Mouse (Mus musculus) limb, embryonic 13.5 days (tissue): ENCODE data around the gene 4930550C14Rik. TPM values are rescaled to one million over a fixed set of nuclear protein-coding genes. Genes with fewer than 3 reads are reported as not detected.
A peak's percentile ranks its signal among the peaks of the same experiment; 100 is the strongest.

Source experiments
- ATAC-seq: fragments of 200-750 bp; cut with Nextera tagmentation; 2 replicates; pipeline ENCODE4 v1.8.0; 2017; ENCODE audit warnings: low read depth, moderate number of reproducible peaks, moderate TSS enrichment; ENCODE audit not compliant: low FRiP score
- H3K27ac ChIP-seq: fragments of 300-500 bp; sonication (generic); 2 replicates; pipeline ENCODE4 v1.5.1; 2015; ENCODE audit warnings: inconsistent platforms, mild to moderate bottlenecking, moderate library complexity
- H3K27me3 ChIP-seq: fragments of 300-500 bp; sonication (generic); 2 replicates; pipeline ENCODE4 v1.6.1; 2015; ENCODE audit warnings: mild to moderate bottlenecking, inconsistent platforms
- H3K36me3 ChIP-seq: fragments of 300-500 bp; sonication (generic); 2 replicates; pipeline ENCODE4 v1.6.1; 2015; ENCODE audit warnings: inconsistent platforms, mild to moderate bottlenecking, moderate library complexity
- H3K4me1 ChIP-seq: fragments of 300-500 bp; sonication (generic); 2 replicates; pipeline ENCODE4 v1.6.1; 2015; ENCODE audit warnings: inconsistent platforms
- H3K4me2 ChIP-seq: fragments of 300-500 bp; sonication (generic); replicated peaks from 2 replicates; pipeline ENCODE4 v1.6.1; 2015; ENCODE audit warnings: inconsistent platforms, mild to moderate bottlenecking, moderate library complexity
- H3K4me3 ChIP-seq: fragments of 300-500 bp; sonication (generic); 2 replicates; pipeline ENCODE4 v1.5.1; 2015; ENCODE audit warnings: moderate library complexity, mild to moderate bottlenecking, inconsistent platforms
- H3K9ac ChIP-seq: fragments of 300-500 bp; sonication (generic); 2 replicates; pipeline ENCODE4 v1.6.1; 2015; ENCODE audit warnings: mild to moderate bottlenecking, inconsistent platforms
- H3K9me3 ChIP-seq: fragments of 300-500 bp; sonication (generic); 2 replicates; pipeline ENCODE4 v1.6.1; 2016; ENCODE audit warnings: inconsistent platforms
- WGBS: fragments of 180-500 bp; shearing (Covaris S2); methylation state at CpG from one replicate; pipeline ENCODE4 v1.1.7; 2015; 5-methylcytosine and 5-hydroxymethylcytosine counted together
- polyA plus RNA-seq: library from polyadenylated mRNA; unstranded; fragments of >200 nt; fragmentation: Nextera tagmentation; extraction: Ambion mirVana; gene quantifications from 2 replicates; pipeline ENCODE4 v1.2.1, GENCODE M21; 2015

4930550C14Rik gene
- polyA plus RNA-seq, 1 experiment from 2014 or later, result 0.74 TPM

GRCm38 (mm10) chr9:53404753-53405722, 2.9 kb downstream of the 4930550C14Rik start:
- Histone ChIP-seq H3K27me3 (no peaks in the 10 kb centered on the region), H3K9ac (peak overlapping the region; percentile 62), H3K4me1 (peaks cover 30% of the 10 kb centered on the region), H3K36me3 (0 out of 2 replicates have a peak, but pooled peaks cover under 1% of the 10 kb centered on the region), H3K27ac (peak overlapping the region; percentile 84), H3K4me2 (peak overlapping the region; percentile 66), H3K4me3 (peak overlapping the region; percentile 44), H3K9me3 (no peaks in the 10 kb centered on the region)
- peak; percentile 81 for ATAC-seq
- WGBS, result 23% methylated on average over 21 of the region's 21 CpGs

DNA sequence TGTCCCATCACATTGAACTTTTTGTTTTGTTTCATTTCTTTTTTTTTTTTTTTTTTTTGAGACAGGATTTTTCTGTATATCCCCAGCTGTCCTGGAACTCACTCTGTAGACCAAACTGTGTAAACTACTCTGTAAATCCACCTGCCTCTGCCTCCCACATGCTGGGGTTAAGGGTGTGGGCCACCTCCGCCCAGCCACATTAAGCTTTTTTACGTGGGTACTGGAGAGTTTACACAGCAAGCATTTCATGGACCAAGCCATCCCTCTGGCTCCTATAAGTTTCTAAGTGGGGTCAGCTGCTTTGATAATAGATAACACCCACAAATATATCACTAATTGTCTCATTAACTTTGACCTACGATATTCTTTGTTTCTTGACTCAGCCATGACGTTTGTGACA, 6.4 kb downstream of the 4930550C14Rik start:
- no peaks in the 10 kb centered on the region for H3K36me3 ChIP-seq
- no peak for ATAC-seq
- H3K4me1 ChIP-seq, result peaks cover 16% of the 10 kb centered on the region
- H3K9me3 ChIP-seq, result no peaks in the 10 kb centered on the region
- H3K27me3 ChIP-seq, result no peaks in the 10 kb centered on the region
- no peak overlapping the region for H3K4me3 ChIP-seq
- no peak overlapping the region for H3K9ac ChIP-seq
- WGBS, result 73% methylated on average over 4 of the region's 4 CpGs
- H3K27ac ChIP-seq, result no peak overlapping the region
- H3K4me2 ChIP-seq, result no peak overlapping the region

- Histone ChIP-seq H3K9me3 (no peaks in the 10 kb centered on the region), H3K27ac (no peak overlapping the region), H3K4me2 (no peak overlapping the region), H3K27me3 (no peaks in the 10 kb centered on the region), H3K9ac (no peak overlapping the region), H3K4me3 (no peak overlapping the region), H3K36me3 (no peaks in the 10 kb centered on the region), H3K4me1 (peaks cover 16% of the 10 kb centered on the region)
- no peak for ATAC-seq
- 77% methylated on average over 2 of the region's 2 CpGs for WGBS
Measured at GRCm38 (mm10) chr9:53408953-53409361, 6.8 kb downstream of the 4930550C14Rik start.

- Histone ChIP-seq H3K36me3 (no peaks in the 10 kb centered on the region), H3K4me3 (no peak overlapping the region), H3K4me2 (no peak overlapping the region), H3K9ac (no peak overlapping the region), H3K9me3 (no peaks in the 10 kb centered on the region), H3K27me3 (no peaks in the 10 kb centered on the region), H3K4me1 (peaks cover 14% of the 10 kb centered on the region), H3K27ac (no peak overlapping the region)
- 68% methylated on average over 3 of the region's 3 CpGs for WGBS
- ATAC-seq, result no peak
Measured at GRCm38 (mm10) chr9:53409427-53409826, 7.3 kb downstream of the 4930550C14Rik start.

- Histone ChIP-seq H3K36me3 (no peaks in the 10 kb centered on the region), H3K9ac (no peak overlapping the region), H3K4me2 (no peak overlapping the region), H3K27me3 (no peaks in the 10 kb centered on the region), H3K9me3 (no peaks in the 10 kb centered on the region), H3K4me1 (no peaks in the 10 kb centered on the region), H3K4me3 (no peak overlapping the region), H3K27ac (no peak overlapping the region)
- WGBS, result 59% methylated on average over 9 of the region's 9 CpGs
- no peak for ATAC-seq
Measured at GRCm38 (mm10) chr9:53422133-53422896, 20.2 kb downstream of the 4930550C14Rik start.

GRCm38 (mm10) chr9:53426726-53427125, 24.6 kb downstream of the 4930550C14Rik start:
- Histone ChIP-seq H3K36me3 (no peaks in the 10 kb centered on the region), H3K9me3 (no peaks in the 10 kb centered on the region), H3K4me3 (no peak overlapping the region), H3K4me2 (no peak overlapping the region), H3K9ac (no peak overlapping the region), H3K27me3 (no peaks in the 10 kb centered on the region), H3K27ac (no peak overlapping the region), H3K4me1 (no peaks in the 10 kb centered on the region)
- WGBS, result 87% methylated on average over 3 of the region's 3 CpGs
- ATAC-seq, result no peak

- Histone ChIP-seq H3K27ac (no peak overlapping the region), H3K9me3 (no peaks in the 10 kb centered on the region), H3K4me3 (no peak overlapping the region), H3K4me1 (no peaks in the 10 kb centered on the region), H3K36me3 (no peaks in the 10 kb centered on the region), H3K4me2 (no peak overlapping the region), H3K27me3 (no peaks in the 10 kb centered on the region), H3K9ac (no peak overlapping the region)
- no peak for ATAC-seq
- WGBS, result 32% methylated on average over 3 of the region's 3 CpGs
Measured at GRCm38 (mm10) chr9:53427638-53428037, 25.5 kb downstream of the 4930550C14Rik start.

DNA sequence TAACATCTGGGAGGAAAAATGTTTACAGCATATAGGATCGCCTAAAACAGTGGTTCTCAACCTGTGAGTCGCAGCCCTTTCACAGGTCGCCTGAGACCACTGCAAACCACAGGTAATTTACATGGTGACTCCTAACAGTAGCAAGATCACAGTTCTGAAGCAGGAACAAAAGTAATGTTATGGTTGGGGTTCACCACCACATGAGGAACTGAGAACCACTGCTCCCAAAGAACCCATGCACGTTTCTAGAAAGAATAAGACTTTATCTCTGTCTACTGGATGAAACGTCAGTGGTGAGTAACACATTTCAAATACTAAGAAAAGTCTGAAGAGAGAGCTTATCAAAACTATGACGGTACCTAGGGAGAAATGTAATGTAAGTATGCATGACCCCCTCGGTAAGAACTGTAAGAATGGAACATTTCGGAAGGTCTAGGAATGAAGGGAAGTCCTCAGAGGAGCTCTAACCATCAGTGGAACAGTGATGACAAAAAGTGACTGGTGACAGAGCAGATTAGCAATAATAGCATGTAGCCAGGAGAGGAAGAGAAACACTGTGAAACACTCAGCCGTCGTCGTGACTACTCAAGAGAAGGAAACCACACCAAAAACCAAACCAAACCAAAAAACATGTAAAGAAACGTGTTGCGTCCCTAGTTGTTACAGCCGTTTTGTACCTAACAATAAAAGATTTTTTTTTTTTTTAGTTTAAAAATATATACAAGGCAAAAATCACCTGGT, 33.9 kb downstream of the 4930550C14Rik start:
- 89% methylated on average over 14 of the region's 14 CpGs for WGBS
- Histone ChIP-seq H3K9ac (no peak overlapping the region), H3K27ac (no peak overlapping the region), H3K4me2 (no peak overlapping the region), H3K36me3 (peaks cover 34% of the 10 kb centered on the region), H3K9me3 (no peaks in the 10 kb centered on the region), H3K4me1 (no peaks in the 10 kb centered on the region), H3K27me3 (no peaks in the 10 kb centered on the region), H3K4me3 (no peak overlapping the region)
- no peak for ATAC-seq

DNA sequence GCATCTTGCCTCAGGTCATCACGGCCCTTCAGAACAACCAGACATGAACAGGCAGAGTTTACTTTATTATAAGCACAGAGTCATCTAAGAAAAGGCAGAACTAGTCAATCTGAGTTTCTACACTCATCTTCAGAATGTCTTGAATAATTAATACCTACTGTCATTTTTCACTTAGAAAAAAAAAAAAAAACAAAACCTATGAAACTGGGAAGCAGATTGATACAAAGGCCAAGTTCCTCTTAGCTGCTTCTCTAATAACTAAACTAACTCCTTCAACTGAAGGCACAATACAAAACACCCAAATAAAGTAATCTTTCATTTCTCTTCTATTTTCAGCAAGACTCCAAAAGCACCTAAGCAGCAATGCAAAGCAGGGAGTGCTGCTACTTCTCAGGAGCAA, 48.5 kb downstream of the 4930550C14Rik start:
- Histone ChIP-seq H3K9me3 (no peaks in the 10 kb centered on the region), H3K27me3 (no peaks in the 10 kb centered on the region), H3K36me3 (peaks cover 39% of the 10 kb centered on the region), H3K4me2 (no peak overlapping the region), H3K4me1 (no peaks in the 10 kb centered on the region), H3K4me3 (no peak overlapping the region), H3K27ac (no peak overlapping the region), H3K9ac (no peak overlapping the region)
- WGBS, result 93% methylated on average over 1 of the region's 1 CpGs
- ATAC-seq, result no peak

DNA sequence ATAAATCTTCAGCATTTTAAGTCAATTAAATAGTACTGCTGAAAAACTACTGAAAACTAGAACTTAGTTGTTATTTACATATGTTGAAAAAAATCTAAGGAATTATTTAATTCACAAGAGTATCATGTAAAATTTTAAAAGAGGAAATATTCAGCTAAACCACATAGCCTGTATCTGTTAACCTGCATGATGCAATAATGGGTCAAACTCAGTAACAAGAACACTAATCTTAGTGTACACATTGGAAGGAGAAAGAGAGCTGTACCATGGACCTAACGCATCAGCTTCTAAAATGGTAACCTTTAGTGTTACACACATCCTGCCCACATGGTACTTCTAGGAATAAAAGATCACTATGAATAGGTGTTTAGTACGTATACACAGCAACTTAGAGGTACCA, 49.9 kb downstream of the 4930550C14Rik start:
- 96% methylated on average over 2 of the region's 2 CpGs for WGBS
- Histone ChIP-seq H3K27me3 (no peaks in the 10 kb centered on the region), H3K9me3 (no peaks in the 10 kb centered on the region), H3K27ac (no peak overlapping the region), H3K9ac (no peak overlapping the region), H3K4me3 (no peak overlapping the region), H3K4me2 (no peak overlapping the region), H3K36me3 (peaks cover 38% of the 10 kb centered on the region), H3K4me1 (no peaks in the 10 kb centered on the region)
- ATAC-seq, result no peak

- H3K9ac ChIP-seq, result no peak overlapping the region
- H3K4me1 ChIP-seq, result no peaks in the 10 kb centered on the region
- H3K27ac ChIP-seq, result no peak overlapping the region
- peaks cover 35% of the 10 kb centered on the region for H3K36me3 ChIP-seq
- 86% methylated on average over 9 of the region's 9 CpGs for WGBS
- no peak overlapping the region for H3K4me3 ChIP-seq
- H3K4me2 ChIP-seq, result no peak overlapping the region
- no peaks in the 10 kb centered on the region for H3K27me3 ChIP-seq
- no peak for ATAC-seq
- H3K9me3 ChIP-seq, result no peaks in the 10 kb centered on the region
Measured at GRCm38 (mm10) chr9:53472806-53473518, 70.8 kb downstream of the 4930550C14Rik start.
